Mouse (Mus musculus): ENCODE data around the gene Frmd3. TPM values are rescaled to one million over a fixed set of nuclear protein-coding genes. Genes with fewer than 3 reads are reported as not detected.

Frmd3 gene
- total and polyA plus RNA-seq, 2 experiments from 2014 or later, result 0.12 TPM; not detected in 1

GRCm38 (mm10) chr4:74020084-74020483, 6.8 kb downstream of the Frmd3 start:
- H3K36me3 ChIP-seq (replicated peaks; ENCODE audit: control insufficient read depth, insufficient read depth, low read length), result no peaks in the 10 kb centered on the region
- ATAC-seq (ENCODE audit: insufficient read depth, low read depth) (no peak), DNase-seq (ENCODE audit: low spot score) (no peak)
- H3K27me3 ChIP-seq (ENCODE audit: control insufficient read depth, insufficient read depth, low read length), result no peaks in the 10 kb centered on the region
- 50% methylated on average over 2 of the region's 2 CpGs for whole genome bisulfite sequencing
- no peak overlapping the region for H3K27ac ChIP-seq (ENCODE audit: low read depth)
- H3K4me3 ChIP-seq (ENCODE audit: low read depth, low read length), result no peak overlapping the region
- H3K9ac ChIP-seq (replicated peaks; ENCODE audit: low read depth, low read length), result no peak overlapping the region
- H3K9me3 ChIP-seq (replicated peaks; ENCODE audit: control insufficient read depth, low read length), result no peaks in the 10 kb centered on the region
- TF ChIP-seq EP300 (IDR thresholded peaks at IDR 0.05; ENCODE audit: low read depth) (no peak), CTCF (IDR thresholded peaks at IDR 0.05; ENCODE audit: low read depth) (no peak)
- H3K4me2 ChIP-seq (ENCODE audit: low read depth, low read length), result no peak overlapping the region
- H3K4me1 ChIP-seq (ENCODE audit: control insufficient read depth, insufficient read depth), result no peaks in the 10 kb centered on the region

GRCm38 (mm10) chr4:74043226-74043625, 30.0 kb downstream of the Frmd3 start:
- Histone ChIP-seq H3K36me3 (replicated peaks; ENCODE audit: control insufficient read depth, insufficient read depth, low read length) (no peaks in the 10 kb centered on the region), H3K27me3 (ENCODE audit: control insufficient read depth, insufficient read depth, low read length) (no peaks in the 10 kb centered on the region)
- TF ChIP-seq CTCF (IDR thresholded peaks at IDR 0.05; ENCODE audit: low read depth), result no peak
- no peak for TF ChIP-seq EP300 (IDR thresholded peaks at IDR 0.05; ENCODE audit: low read depth)

GRCm38 (mm10) chr4:74051692-74052091, 38.5 kb downstream of the Frmd3 start:
- WGBS, result 71% methylated on average over 1 of the region's 1 CpGs
- H3K4me1 ChIP-seq (ENCODE audit: control insufficient read depth, insufficient read depth), result no peaks in the 10 kb centered on the region
- TF ChIP-seq CTCF (IDR thresholded peaks at IDR 0.05; ENCODE audit: low read depth), result no peak
- TF ChIP-seq EP300 (IDR thresholded peaks at IDR 0.05; ENCODE audit: low read depth), result no peak
- H3K9me3 ChIP-seq (replicated peaks; ENCODE audit: control insufficient read depth, low read length), result no peaks in the 10 kb centered on the region
- no peak overlapping the region for H3K9ac ChIP-seq (replicated peaks; ENCODE audit: low read depth, low read length)
- no peaks in the 10 kb centered on the region for H3K36me3 ChIP-seq (replicated peaks; ENCODE audit: control insufficient read depth, insufficient read depth, low read length)
- ATAC-seq (ENCODE audit: insufficient read depth, low read depth) (no peak), DNase-seq (ENCODE audit: low spot score) (no peak)
- H3K4me2 ChIP-seq (ENCODE audit: low read depth, low read length), result no peak overlapping the region
- no peaks in the 10 kb centered on the region for H3K27me3 ChIP-seq (ENCODE audit: control insufficient read depth, insufficient read depth, low read length)
- H3K4me3 ChIP-seq (ENCODE audit: low read depth, low read length), result no peak overlapping the region
- no peak overlapping the region for H3K27ac ChIP-seq (ENCODE audit: low read depth)

More at GRCm38 (mm10) chr4:74043226-74043625, 30.0 kb downstream of the Frmd3 start:
- H3K9ac ChIP-seq (replicated peaks; ENCODE audit: low read depth, low read length), result no peak overlapping the region
- no peak overlapping the region for H3K4me2 ChIP-seq (ENCODE audit: low read depth, low read length)
- ATAC-seq (ENCODE audit: insufficient read depth, low read depth) (no peak), DNase-seq (ENCODE audit: low spot score) (no peak)
- no peaks in the 10 kb centered on the region for H3K9me3 ChIP-seq (replicated peaks; ENCODE audit: control insufficient read depth, low read length)
- no peak overlapping the region for H3K27ac ChIP-seq (ENCODE audit: low read depth)
- H3K4me3 ChIP-seq (ENCODE audit: low read depth, low read length), result no peak overlapping the region
- no peaks in the 10 kb centered on the region for H3K4me1 ChIP-seq (ENCODE audit: control insufficient read depth, insufficient read depth)

DNA sequence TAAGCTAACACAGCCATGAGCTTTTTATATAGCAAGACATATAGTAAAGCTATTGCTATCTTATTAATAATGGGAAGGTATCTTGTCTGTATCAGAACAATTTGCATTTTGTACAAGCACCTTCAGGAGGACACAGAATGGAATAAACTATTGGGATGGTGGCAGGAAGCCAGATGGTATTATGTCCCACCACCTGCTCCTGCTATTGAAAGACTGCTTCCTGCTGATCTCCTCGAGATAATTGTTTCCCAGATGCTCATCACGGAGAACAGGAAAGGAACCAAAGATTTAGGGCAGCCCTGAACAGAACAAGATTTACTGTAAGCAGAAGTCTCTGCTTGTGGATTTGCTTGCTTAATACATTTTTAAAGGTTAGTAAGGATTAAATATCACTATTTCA, 63.5 kb downstream of the Frmd3 start:
- no peak overlapping the region for H3K4me2 ChIP-seq (ENCODE audit: low read depth, low read length)
- no peak overlapping the region for H3K27ac ChIP-seq (ENCODE audit: low read depth)
- no peaks in the 10 kb centered on the region for H3K36me3 ChIP-seq (replicated peaks; ENCODE audit: control insufficient read depth, insufficient read depth, low read length)
- no peaks in the 10 kb centered on the region for H3K9me3 ChIP-seq (replicated peaks; ENCODE audit: control insufficient read depth, low read length)
- no peak for DNase-seq (ENCODE audit: low spot score)
- TF ChIP-seq EP300 (IDR thresholded peaks at IDR 0.05; ENCODE audit: low read depth) (no peak), CTCF (IDR thresholded peaks at IDR 0.05; ENCODE audit: low read depth) (no peak)
- no peak for ATAC-seq (ENCODE audit: insufficient read depth, low read depth)
- H3K4me1 ChIP-seq (ENCODE audit: control insufficient read depth, insufficient read depth), result no peaks in the 10 kb centered on the region
- H3K27me3 ChIP-seq (ENCODE audit: control insufficient read depth, insufficient read depth, low read length), result no peaks in the 10 kb centered on the region
- WGBS, result 35% methylated on average over 2 of the region's 2 CpGs
- no peak overlapping the region for H3K9ac ChIP-seq (replicated peaks; ENCODE audit: low read depth, low read length)
- H3K4me3 ChIP-seq (ENCODE audit: low read depth, low read length), result no peak overlapping the region

DNA sequence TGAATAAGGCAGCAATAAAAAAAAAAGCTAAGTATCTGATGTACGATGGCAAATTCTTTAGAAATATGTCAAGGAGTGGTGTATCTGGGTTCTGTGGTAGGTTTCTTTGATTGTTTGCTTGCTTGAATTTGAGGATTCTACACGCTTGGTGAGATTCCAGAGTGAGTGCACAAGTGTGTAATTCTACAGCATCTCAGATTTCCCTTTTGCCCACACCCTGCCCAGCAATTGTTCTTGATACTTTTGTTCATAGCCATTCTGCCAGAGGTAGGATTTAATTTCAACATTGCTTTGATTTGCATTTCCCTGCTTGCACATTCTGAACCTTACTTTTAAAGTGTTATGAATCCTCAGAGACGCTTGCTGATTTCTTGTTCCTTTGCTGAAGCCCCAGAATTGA, 97.6 kb downstream of the Frmd3 start:
- TF ChIP-seq EP300 (IDR thresholded peaks at IDR 0.05; ENCODE audit: low read depth), result no peak

DNA sequence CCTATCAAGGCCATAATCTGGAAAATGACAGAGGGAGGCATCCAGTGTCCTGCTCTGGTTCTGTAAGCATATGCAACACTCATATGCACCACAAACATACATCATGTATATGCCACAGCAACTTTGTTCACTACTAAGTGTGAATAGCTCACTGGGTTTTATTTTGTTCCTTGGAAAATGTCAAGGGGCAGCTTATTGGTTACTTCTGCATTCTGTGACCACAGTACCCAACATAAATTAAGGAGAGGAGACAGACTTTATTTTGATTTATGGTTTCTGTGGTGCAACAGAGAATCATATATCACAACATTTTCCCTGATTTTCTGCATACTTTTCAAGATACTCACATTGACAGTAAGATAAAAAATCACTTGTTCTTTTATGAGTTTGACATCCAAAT, 178.3 kb downstream of the Frmd3 start:
- Histone ChIP-seq H3K4me2 (ENCODE audit: low read depth, low read length) (no peak overlapping the region), H3K9me3 (replicated peaks; ENCODE audit: control insufficient read depth, low read length) (no peaks in the 10 kb centered on the region), H3K27me3 (ENCODE audit: control insufficient read depth, insufficient read depth, low read length) (no peaks in the 10 kb centered on the region), H3K4me3 (ENCODE audit: low read depth, low read length) (no peak overlapping the region), H3K27ac (ENCODE audit: low read depth) (no peak overlapping the region), H3K9ac (replicated peaks; ENCODE audit: low read depth, low read length) (no peak overlapping the region), H3K4me1 (ENCODE audit: control insufficient read depth, insufficient read depth) (no peaks in the 10 kb centered on the region), H3K36me3 (replicated peaks; ENCODE audit: control insufficient read depth, insufficient read depth, low read length) (no peaks in the 10 kb centered on the region)
- DNase-seq (ENCODE audit: low spot score) (no peak), ATAC-seq (ENCODE audit: insufficient read depth, low read depth) (no peak)
- TF ChIP-seq CTCF (IDR thresholded peaks at IDR 0.05; ENCODE audit: low read depth) (no peak), EP300 (IDR thresholded peaks at IDR 0.05; ENCODE audit: low read depth) (no peak)

More for the DNA sequence above, 97.6 kb downstream of the Frmd3 start:
- no peak overlapping the region for H3K9ac ChIP-seq (replicated peaks; ENCODE audit: low read depth, low read length)
- 74% methylated on average over 3 of the region's 3 CpGs for WGBS
- H3K27ac ChIP-seq (ENCODE audit: low read depth), result no peak overlapping the region
- H3K36me3 ChIP-seq (replicated peaks; ENCODE audit: control insufficient read depth, insufficient read depth, low read length), result no peaks in the 10 kb centered on the region
- ATAC-seq (ENCODE audit: insufficient read depth, low read depth), result no peak
- no peak overlapping the region for H3K4me3 ChIP-seq (ENCODE audit: low read depth, low read length)
- no peak for DNase-seq (ENCODE audit: low spot score)
- no peaks in the 10 kb centered on the region for H3K4me1 ChIP-seq (ENCODE audit: control insufficient read depth, insufficient read depth)
- no peaks in the 10 kb centered on the region for H3K27me3 ChIP-seq (ENCODE audit: control insufficient read depth, insufficient read depth, low read length)
- H3K4me2 ChIP-seq (ENCODE audit: low read depth, low read length), result no peak overlapping the region
- no peaks in the 10 kb centered on the region for H3K9me3 ChIP-seq (replicated peaks; ENCODE audit: control insufficient read depth, low read length)
